Mouse (Mus musculus) limb, embryonic 14.5 days (tissue): ENCODE results near the gene Gjd2. TPM values are rescaled to one million over a fixed set of nuclear protein-coding genes. Genes with fewer than 3 reads are reported as not detected.

Source experiments
- ATAC-seq: fragments of 200-750 bp; cut with Nextera tagmentation; 2 replicates; pipeline ENCODE4 v1.8.0; 2017; ENCODE audit warnings: low read depth, moderate number of reproducible peaks, moderate TSS enrichment; ENCODE audit not compliant: low FRiP score
- DNase-seq: peaks from one replicate; pipeline ENCODE4 v3.0.0-alpha.2; 2015; ENCODE audit warnings: low spot score
- H3K27ac ChIP-seq: fragments of 300-500 bp; sonication (generic); replicated peaks from 2 replicates; pipeline ENCODE4 v1.5.1; 2014; ENCODE audit warnings: low read depth, mild to moderate bottlenecking, low read length, moderate library complexity, mixed read lengths
- H3K27me3 ChIP-seq: fragments of 300-500 bp; sonication (generic); 2 replicates; pipeline ENCODE4 v1.6.1; 2014; ENCODE audit warnings: low read length, mixed read lengths; ENCODE audit not compliant: control insufficient read depth, insufficient read depth
- H3K36me3 ChIP-seq: fragments of 300-500 bp; sonication (generic); 2 replicates; pipeline ENCODE4 v1.6.1; 2014; ENCODE audit warnings: mild to moderate bottlenecking, low read length, moderate library complexity, mixed read lengths; ENCODE audit not compliant: control insufficient read depth, insufficient read depth
- H3K4me1 ChIP-seq: fragments of 300-500 bp; sonication (generic); 2 replicates; pipeline ENCODE4 v1.6.1; 2014; ENCODE audit warnings: antibody characterized with exemption, low read length, mixed read lengths; ENCODE audit not compliant: control insufficient read depth, insufficient read depth
- H3K4me2 ChIP-seq: fragments of 300-500 bp; sonication (generic); replicated peaks from 2 replicates; pipeline ENCODE4 v1.6.1; 2014; ENCODE audit warnings: low read depth, mild to moderate bottlenecking, low read length, moderate library complexity; ENCODE audit not compliant: severe bottlenecking
- H3K4me3 ChIP-seq: fragments of 300-500 bp; sonication (generic); replicated peaks from 2 replicates; pipeline ENCODE4 v1.5.1; 2014; ENCODE audit warnings: low read length
- H3K9ac ChIP-seq: fragments of 300-500 bp; sonication (generic); 2 replicates; pipeline ENCODE4 v1.6.1; 2014; ENCODE audit warnings: mild to moderate bottlenecking, low read depth, low read length, moderate library complexity; ENCODE audit not compliant: severe bottlenecking
- H3K9me3 ChIP-seq: fragments of 300-500 bp; sonication (generic); 2 replicates; pipeline ENCODE4 v1.6.1; 2016; ENCODE audit warnings: low read length; ENCODE audit not compliant: control insufficient read depth
- POLR2A ChIP-seq: fragments of 200-500 bp; IDR thresholded peaks from 2 replicates; pipeline ENCODE4 v1.8.0; 2012; ENCODE audit warnings: inconsistent platforms, mild to moderate bottlenecking, moderate library complexity, borderline replicate concordance; ENCODE audit not compliant: insufficient read depth, insufficient read length; ENCODE audit errors: extremely low read depth
- whole genome bisulfite sequencing: fragments of 180-500 bp; shearing (Covaris S2); extraction: QIAGEN DNeasy Blood & Tissue Kit; methylation state at CpG from one replicate; pipeline ENCODE4 v1.1.7; 2014; 5-methylcytosine and 5-hydroxymethylcytosine counted together
- polyA plus RNA-seq, 2 experiments: library from polyadenylated mRNA; depleted of rRNA in 1 of 2; stranded (reverse) in 1 of 2; unstranded in 1 of 2; fragments of >200 nt; fragmentation: Nextera tagmentation in 1 of 2; extraction: Ambion mirVana in 1 of 2; gene quantifications; 2 replicates each; pipeline versions ENCODE4 v1.2.1 to v1.2.3; 2012 to 2014

The Gjd2 gene
- polyA plus RNA-seq (2012; rRNA removed) (0.24 and 0.30 TPM in 2 replicates), polyA plus RNA-seq (2014; fragmentation: Nextera tagmentation; extraction: Ambion mirVana) (0.07 TPM in 1 of 2 replicates, not detected in the other)

- H3K4me2 ChIP-seq, result peak within 1 kb of the TSS; percentile 59
- peaks cover 9% of the 10 kb centered on the region; the same call in 1 of the 2 replicates for H3K4me1 ChIP-seq
- H3K9me3 ChIP-seq, result no peaks in the 10 kb centered on the region
- peak within 1 kb of the TSS; percentile 37 for H3K4me3 ChIP-seq
- DNase-seq (no peak), ATAC-seq (no peak)
- H3K36me3 ChIP-seq, result no peaks in the 10 kb centered on the region
- WGBS, result under 1% methylated on average over 47 of the region's 60 CpGs
- H3K27me3 ChIP-seq, result peaks cover 50% of the 10 kb centered on the region
- no peak within 1 kb of the TSS for H3K27ac ChIP-seq
- H3K9ac ChIP-seq, result no peak within 1 kb of the TSS
- no peak for TF ChIP-seq POLR2A
These were observed at the start of gene Gjd2 for GRCm38 (mm10) chr2:114013295-114013771. TSS of gene Gjd2 (minus strand) at chr2:114013619.

GRCm38 (mm10) chr2:114060071-114060591 is 46.7 kb upstream of the Gjd2 start:
- Histone ChIP-seq H3K4me1 (peaks cover 5% of the 10 kb centered on the region), H3K4me2 (no peak overlapping the region), H3K27me3 (no peaks in the 10 kb centered on the region), H3K36me3 (no peaks in the 10 kb centered on the region), H3K4me3 (no peak overlapping the region), H3K9me3 (no peaks in the 10 kb centered on the region), H3K27ac (no peak overlapping the region), H3K9ac (no peak overlapping the region)
- no peak for TF ChIP-seq POLR2A
- peak; percentile 23 for DNase-seq
- ATAC-seq, result peak; percentile 51
- WGBS, result 61% methylated on average over 6 of the region's 6 CpGs

DNA sequence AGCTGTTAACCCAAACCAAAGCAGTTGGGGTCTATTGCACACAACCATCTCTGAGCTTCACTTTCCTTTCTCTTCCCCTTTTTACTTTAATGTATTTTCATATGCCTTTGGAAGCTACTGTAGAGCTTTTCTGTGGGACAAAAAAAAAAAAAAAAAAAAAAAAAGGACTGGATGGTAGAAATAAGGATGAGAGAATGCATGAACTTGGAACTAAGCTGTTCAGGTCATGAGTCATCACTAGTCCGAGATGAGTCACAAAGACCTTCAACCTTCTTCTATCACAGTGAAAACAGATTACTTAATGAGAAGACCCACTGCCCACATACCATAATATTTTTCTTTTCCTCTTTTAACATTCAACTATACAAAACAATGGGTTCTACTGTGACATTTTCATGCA is 46.2 kb upstream of the Gjd2 start:
- no peak overlapping the region for H3K27ac ChIP-seq
- WGBS, result 80% methylated on average over 1 of the region's 1 CpGs
- H3K27me3 ChIP-seq, result no peaks in the 10 kb centered on the region
- ATAC-seq (no peak), DNase-seq (no peak)
- H3K4me3 ChIP-seq, result no peak overlapping the region
- H3K4me1 ChIP-seq, result peaks cover 5% of the 10 kb centered on the region
- H3K4me2 ChIP-seq, result no peak overlapping the region
- H3K36me3 ChIP-seq, result no peaks in the 10 kb centered on the region
- no peaks in the 10 kb centered on the region for H3K9me3 ChIP-seq
- no peak for TF ChIP-seq POLR2A
- no peak overlapping the region for H3K9ac ChIP-seq

DNA sequence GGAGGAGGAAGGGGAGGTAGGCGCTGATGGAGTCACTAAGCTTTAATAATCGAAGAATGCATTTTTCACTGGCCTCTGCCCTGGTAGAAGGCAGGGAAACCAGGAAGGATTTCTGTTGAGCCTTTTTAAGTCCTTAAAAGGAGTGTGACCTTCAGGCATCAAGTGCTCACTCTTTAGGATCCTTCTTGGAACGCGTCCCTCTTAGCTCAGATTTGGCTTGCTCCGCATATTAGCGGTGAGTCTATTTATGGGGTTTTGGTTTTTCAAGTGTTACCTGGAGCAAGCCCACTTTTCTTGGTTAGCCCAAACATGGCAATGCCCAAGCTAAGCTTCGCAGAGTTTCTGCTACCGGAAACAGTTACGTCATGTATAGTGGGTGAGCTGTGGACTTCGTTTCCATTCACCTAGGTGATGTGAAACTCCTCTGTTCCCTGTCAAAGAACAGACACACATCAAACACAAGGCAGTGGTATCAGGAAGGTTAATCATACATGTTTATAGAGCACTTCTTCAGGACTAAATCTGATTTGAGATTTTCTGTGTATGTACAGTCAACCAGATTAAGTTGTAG is 44.9 kb upstream of the Gjd2 start:
- Histone ChIP-seq H3K9ac (no peak overlapping the region), H3K27me3 (no peaks in the 10 kb centered on the region), H3K4me3 (no peak overlapping the region), H3K4me1 (peaks cover 5% of the 10 kb centered on the region), H3K4me2 (no peak overlapping the region), H3K27ac (no peak overlapping the region), H3K36me3 (no peaks in the 10 kb centered on the region), H3K9me3 (no peaks in the 10 kb centered on the region)
- DNase-seq (no peak), ATAC-seq (no peak)
- TF ChIP-seq POLR2A, result no peak
- 87% methylated on average over 10 of the region's 10 CpGs for WGBS

GRCm38 (mm10) chr2:114057303-114057853 is 44.0 kb upstream of the Gjd2 start:
- no peak overlapping the region for H3K4me3 ChIP-seq
- DNase-seq (peak; percentile 24), ATAC-seq (peak; percentile 73)
- H3K9ac ChIP-seq, result no peak overlapping the region
- peaks cover 5% of the 10 kb centered on the region for H3K4me1 ChIP-seq
- no peaks in the 10 kb centered on the region for H3K36me3 ChIP-seq
- TF ChIP-seq POLR2A, result no peak
- H3K27ac ChIP-seq, result no peak overlapping the region
- H3K27me3 ChIP-seq, result no peaks in the 10 kb centered on the region
- no peak overlapping the region for H3K4me2 ChIP-seq
- 6% methylated on average over 10 of the region's 10 CpGs for WGBS
- no peaks in the 10 kb centered on the region for H3K9me3 ChIP-seq
